Comparison of ENCODE assay signal across 8 mouse cellular contexts in genomic region chr2:58665081-58665814, GRCm38 (mm10).
DNase-seq lines count a peak whose midpoint lies in the region; ATAC-seq lines count a peak whose summit lies in the region.

No protein-coding gene starts in this region.

- no peak overlapping the region for H3K9ac ChIP-seq in neural tube, embryonic 11.5 days (ENCODE audit: low read length)

- peak; percentile 68 for DNase-seq in layer of hippocampus, adult 11-12 months (ENCODE audit: low spot score)
- DNase-seq in layer of hippocampus, adult 9-10 months (ENCODE audit: low spot score), result no peak
- peak; percentile 87 for DNase-seq in adrenal gland, postnatal 14 days
- peak; percentile 58 for DNase-seq in embryo, embryonic 9.5 days (ENCODE audit: extremely low spot score)
- DNase-seq in heart, postnatal 14 days, result peak; percentile 70 to 79
- peak; percentile 67 to 75 for DNase-seq in left cerebral cortex, postnatal 10 days (ENCODE audit: extremely low spot score in 1 of 2, low spot score in 2 of 2)
- DNase-seq in neural tube, embryonic 11.5 days (ENCODE audit: low spot score), result peak; percentile 60
- DNase-seq in thymus, postnatal 36 days, result peak; percentile 53 to 55

- intact Hi-C loops in heart, postnatal 14 days (cut with DNase I), result loop anchor here (1.0 to 10.0 kb wide), 5 partner anchors 78 to 640 kb away; partner anchors contain the start of genes Acvr1, Cytip and Upp2
- intact Hi-C loops in left cerebral cortex, postnatal 10 days (cut with DNase I), result loop anchor here (5.0 kb wide), 2 partner anchors 98 to 468 kb away; partner anchors contain the start of genes Acvr1, Cytip and Upp2

- H3K9me3 ChIP-seq in neural tube, embryonic 11.5 days (ENCODE audit: control insufficient read depth, low read length), result no peaks in the 10 kb centered on the region

- WGBS in neural tube, embryonic 11.5 days, result 82% methylated on average over 12 of the region's 12 CpGs

- no peaks in the 10 kb centered on the region for H3K36me3 ChIP-seq in neural tube, embryonic 11.5 days (ENCODE audit: control insufficient read depth, insufficient read depth, low read length)

- no peak overlapping the region for H3K4me3 ChIP-seq in neural tube, embryonic 11.5 days (ENCODE audit: low read depth, low read length)

- H3K27me3 ChIP-seq in neural tube, embryonic 11.5 days (ENCODE audit: control insufficient read depth, insufficient read depth, low read length), result no peaks in the 10 kb centered on the region

- no peaks in the 10 kb centered on the region for H3K4me1 ChIP-seq in neural tube, embryonic 11.5 days (ENCODE audit: control insufficient read depth, insufficient read depth, low read length)

- no peak overlapping the region for H3K4me2 ChIP-seq in neural tube, embryonic 11.5 days (ENCODE audit: low read depth)

- H3K27ac ChIP-seq in neural tube, embryonic 11.5 days (ENCODE audit: low read depth, low read length), result no peak overlapping the region

- ATAC-seq in neural tube, embryonic 11.5 days (ENCODE audit: insufficient read depth, low FRiP score, low TSS enrichment), result no peak
